Mouse (Mus musculus): ENCODE data around the gene Rplp0.
A peak's percentile ranks its signal among the peaks of the same experiment; 100 is the strongest.
"Not testable (repeated sequence)": the region's sequence is repeated elsewhere in the genome, so short reads cannot be mapped to it uniquely, and the experiment has no call there.

The Rplp0 gene

DNA sequence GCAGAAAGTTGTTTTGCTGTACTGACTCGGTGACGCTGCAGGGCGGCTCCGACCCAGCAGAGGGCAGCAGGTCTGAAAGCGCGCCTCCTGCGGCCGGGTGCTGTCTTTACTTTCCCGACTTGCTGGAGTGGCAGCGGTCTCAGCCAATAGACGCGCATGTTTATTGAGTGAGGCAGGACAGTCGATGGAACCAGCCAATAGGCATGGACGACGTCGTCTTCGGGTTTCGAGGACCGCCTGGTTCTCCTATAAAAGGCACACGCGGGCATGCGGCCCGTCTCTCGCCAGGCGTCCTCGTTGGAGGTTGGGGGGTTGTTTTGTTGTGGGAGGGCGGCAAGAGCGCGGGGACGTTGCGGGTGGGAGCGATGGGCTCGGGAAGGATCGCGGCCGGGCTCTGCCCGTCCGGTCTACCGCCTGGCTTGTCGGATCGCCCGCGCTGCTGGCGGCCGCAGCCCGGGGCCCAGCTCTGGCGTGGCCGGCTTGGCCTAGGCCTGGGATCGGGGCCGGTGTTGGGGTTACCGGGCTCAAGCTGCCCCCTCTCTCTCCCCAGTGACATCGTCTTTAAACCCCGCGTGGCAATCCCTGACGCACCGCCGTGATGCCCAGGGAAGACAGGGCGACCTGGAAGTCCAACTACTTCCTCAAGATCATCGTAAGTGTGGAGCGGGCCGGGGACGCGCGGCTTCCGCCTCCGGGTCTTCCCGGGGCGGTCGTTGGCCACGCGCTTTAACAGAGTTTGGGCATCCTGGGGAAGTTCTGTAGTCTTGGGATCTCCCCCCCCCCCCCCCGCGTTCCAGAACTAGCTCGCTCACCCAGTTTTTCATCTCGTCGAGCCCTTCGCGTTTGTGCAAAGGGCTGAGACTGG is at the start of gene Rplp0:
Rplp0 (plus strand) TSS at position 231 of the 865 bp plus-strand sequence.
- peak; percentile 99 for DNase-seq (ENCODE audit: low spot score)

DNA sequence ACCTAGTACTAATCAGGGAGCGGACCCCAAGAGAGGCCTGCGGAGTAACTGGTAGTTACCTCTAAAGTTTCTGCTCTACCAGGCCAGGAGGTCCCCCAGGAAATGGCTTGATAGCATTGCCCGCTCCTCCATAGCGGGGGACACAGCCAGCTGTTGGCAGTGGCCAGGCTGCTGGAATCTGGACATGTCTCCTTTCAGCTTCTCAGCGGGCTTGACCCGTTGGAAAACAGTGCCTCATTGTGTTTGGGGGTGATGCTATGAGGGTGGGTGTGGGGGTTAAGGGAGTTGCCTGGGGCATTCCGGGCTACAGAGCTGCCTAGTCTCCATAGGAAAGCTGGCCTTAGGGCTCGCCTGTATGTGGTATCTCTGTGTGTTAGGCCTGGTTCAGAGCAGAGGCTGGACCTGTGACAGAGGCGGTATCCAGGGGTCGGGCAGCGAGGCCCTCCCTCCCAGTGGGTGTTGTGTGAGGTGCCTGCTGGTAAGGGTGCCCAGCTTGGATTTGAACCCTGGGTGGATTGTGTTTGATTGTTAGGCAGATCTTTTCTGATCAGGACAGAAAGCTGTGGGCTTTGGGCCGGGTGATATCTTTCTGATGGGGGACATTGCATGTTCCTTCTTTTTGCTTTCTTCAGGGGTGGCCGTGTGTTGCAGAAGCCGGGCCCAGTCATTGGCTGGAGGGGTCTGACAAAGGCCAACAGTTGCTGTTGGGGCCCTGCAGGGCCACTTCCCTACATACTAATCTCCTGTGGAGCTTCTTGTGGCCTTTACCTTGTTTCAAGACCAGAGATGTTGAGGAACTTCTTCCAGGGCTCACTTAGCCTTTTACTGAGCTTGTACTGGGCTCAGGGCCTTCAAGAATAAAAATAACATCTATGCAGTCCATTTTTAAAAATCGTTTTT is 49.2 kb upstream of the Rplp0 start:
- DNase-seq (ENCODE audit: low spot score): no peak

DNA sequence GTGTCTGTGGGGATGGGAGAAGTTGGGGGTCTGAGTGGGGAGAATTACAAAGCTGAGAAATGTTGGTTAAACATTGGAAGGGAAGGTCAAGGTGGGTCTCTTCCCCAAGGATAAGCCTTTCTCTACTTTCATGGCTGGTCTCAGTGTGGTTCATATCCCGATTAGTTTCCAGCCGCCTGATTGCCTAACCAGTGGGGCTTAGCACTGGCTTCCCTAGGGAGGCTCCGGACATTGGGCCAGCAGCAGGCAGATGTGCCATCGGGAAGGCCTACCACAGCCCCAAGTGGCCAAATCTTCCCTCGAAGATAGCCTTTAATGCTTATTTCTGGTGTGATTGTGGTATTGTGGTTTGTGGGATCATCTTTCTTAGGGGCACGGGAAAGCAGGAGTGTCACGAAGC is 46.9 kb upstream of the Rplp0 start:
- no peak for DNase-seq (ENCODE audit: low spot score)

DNA sequence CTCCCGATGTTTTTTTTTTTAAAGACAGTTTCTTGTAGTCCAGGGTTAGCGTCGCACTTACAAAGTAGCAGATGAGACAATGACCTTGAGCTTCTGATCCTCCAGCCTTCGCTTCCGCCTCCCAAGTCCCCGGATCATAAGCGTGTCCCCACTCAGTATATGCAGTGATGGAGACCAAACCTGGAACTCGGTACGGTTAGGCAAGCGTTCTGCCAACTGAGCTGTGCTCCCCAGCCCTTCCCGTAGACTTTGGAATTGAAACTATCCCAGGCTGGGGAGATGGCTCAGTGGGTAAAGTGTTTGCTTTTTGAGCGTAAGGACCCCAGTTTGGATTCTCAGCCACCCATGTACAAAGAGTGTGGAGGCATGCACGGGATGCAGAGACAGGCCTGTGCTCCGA is 46.0 kb upstream of the Rplp0 start:
- DNase-seq (ENCODE audit: low spot score): no peak

DNA sequence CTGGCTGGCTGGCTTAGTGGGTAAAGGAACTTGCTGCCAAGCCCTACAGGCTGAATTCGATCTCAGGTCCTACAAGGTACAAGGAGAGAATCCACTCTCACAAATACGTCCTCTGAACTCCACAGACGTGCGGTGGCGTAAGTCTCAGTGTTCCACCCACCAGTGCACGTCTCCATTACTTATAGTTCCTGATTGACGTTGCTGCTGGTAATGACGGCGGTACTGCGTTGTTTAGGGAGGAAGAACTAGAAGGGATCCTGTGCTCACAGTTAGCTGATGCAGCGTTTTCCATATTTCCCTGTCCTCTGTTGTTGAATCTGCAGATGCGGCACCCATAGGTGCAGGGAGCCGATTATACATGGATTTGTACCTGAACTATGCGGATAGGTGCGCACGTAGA is 45.5 kb upstream of the Rplp0 start:
- no peak for DNase-seq (ENCODE audit: low spot score)

DNA sequence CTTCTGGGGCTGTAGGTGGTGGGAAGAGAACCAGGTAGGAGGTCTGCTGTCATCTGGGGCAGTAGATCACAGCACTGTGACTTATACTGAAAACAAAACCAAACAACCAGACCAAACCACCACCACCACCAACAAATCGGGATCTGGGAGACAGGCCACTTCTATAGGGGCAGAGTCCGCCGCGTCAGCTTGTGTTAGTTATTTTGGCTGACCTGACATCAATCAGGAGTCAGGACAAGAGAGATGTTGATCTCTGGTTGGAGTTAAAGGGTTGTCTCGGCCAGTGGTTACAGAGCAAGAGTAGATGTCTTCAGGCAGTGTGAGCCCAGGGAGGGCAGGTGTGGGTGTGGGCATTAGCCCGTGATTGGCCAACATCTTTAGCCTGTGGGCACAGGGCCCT is 44.9 kb upstream of the Rplp0 start:
- no peak for DNase-seq (ENCODE audit: low spot score)

DNA sequence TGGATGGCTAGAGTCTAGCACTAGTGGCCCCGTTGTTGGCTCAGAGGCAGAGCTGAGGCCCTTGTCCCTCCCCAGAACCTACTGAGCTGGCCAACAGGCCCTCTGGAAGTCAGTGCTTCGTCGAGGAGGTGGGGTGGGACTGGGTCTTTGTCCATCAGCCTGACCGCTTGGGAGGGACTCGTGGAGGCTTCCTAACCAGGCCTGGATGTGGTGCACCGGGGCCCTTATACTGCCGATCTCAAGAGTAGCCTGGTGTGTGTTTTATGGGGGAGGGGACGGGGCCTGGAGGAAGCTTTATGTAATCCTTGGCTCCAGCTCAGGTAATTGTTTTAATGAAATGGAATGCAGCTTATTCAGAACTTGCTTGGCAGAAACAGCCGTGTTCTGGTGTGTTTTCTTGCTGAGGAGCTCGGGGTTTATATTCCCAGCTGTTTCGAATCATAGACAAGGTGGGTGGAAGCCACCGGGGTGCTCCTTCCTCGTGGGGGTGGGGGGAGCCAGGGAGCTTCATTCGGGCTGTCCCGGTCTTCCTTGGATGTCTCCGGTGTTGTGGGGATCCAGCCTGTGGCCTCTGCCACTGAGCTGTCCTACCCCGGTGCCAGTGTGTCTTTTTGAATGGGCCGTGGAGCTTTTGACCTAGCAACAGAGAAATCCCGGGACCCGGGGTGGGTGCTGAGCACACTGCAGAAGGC is 44.2 kb upstream of the Rplp0 start:
- DNase-seq (ENCODE audit: low spot score): no peak

DNA sequence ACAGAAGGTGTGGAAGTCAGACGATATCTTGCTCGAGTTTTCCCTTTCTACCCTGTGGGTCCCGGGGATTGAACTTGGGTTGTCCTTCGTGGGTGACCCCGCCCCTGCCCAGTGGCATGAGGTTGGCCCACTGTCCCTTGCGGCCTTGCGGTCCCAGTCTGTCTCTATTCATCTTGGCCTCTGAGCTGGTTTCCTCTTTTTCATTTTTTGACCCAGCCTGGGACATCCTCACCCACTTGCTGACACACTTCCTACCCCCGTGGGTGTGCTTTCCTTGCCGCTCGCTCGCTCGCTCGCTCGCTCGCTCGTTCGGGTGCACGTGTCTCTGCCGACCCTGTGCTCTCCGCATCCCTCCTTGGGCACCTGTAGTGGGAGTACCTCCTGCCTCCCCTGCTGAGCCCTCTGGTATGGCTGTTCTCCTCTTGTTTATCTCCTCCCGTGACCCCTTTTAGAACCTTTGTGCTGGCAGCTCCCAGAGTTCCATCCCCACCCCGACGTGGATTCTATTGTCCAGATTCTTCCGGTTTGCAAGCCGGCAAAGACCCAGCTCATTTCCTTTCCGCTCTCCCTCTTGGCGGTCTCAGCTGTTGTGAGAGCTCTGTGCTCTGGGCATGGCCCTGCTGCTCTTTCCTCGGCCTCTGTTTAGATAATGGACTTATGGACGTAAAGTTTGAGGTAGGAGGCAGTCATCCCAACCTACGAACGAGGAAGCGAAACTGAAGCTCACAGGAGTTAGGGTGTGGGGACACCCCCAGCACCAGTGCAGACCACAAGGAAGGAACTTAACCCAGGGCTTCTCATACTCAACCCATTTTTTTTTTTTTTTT is 43.0 kb upstream of the Rplp0 start:
- DNase-seq (ENCODE audit: low spot score): no peak

DNA sequence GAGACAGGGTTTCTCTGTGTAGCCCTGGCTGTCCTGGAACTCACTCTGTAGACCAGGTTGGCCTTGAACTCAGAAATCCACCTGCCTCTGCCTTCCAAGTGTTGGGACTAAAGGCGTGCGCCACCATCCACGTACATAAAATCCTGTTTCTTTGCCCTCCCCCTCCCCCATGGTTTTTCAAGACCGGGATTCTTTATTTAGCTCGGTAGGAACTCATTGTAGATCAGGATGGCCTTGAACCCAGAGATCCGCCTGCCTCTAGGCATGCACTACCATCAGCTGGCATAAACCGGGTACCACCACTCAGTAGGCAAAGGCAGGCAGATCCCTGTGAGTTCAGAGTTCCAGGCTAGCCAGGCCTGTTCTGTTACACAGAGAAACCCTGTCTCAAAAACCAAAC is 42.4 kb upstream of the Rplp0 start:
- no peak for DNase-seq (ENCODE audit: low spot score)

DNA sequence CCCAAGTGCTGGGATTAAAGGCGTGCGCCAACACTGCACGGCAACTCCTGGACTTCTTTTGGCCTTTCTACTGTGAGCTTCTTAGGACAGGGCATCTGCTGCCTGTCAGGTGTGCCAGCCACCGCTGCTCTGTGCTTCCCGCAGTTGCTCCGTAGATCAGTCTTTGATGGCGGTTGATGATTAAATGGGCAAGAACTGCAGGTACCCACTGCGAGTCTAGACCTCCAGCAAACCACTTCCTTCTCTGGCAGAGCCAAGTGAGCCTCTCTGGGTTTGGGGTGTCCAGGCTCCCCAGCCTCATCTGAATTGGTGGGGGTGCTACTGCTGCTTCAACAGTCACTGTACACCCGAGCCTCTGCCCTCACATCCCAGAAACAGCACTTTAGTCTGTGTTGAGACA is 41.8 kb upstream of the Rplp0 start:
- no peak for DNase-seq (ENCODE audit: low spot score)

DNA sequence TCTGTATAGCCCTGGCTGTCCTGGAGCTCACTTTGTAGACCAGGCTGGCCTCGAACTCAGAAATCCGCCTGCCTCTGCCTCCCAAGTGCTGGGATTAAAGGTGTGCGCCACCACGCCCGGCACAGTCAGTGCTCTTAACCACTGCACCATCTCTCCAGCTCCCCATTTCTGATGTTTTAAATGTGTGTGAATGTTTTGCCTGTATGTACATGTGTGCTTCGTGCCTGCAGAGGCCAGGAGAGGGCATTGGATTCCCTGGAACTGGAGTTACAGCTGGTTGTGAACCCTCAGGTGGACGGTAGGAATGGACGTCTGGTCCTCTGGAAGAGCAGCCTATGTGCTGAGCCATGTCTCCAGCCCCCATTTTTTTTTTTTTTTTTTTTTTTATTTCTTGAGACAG is 41.1 kb upstream of the Rplp0 start:
- DNase-seq (ENCODE audit: low spot score): not testable (repeated sequence)

DNA sequence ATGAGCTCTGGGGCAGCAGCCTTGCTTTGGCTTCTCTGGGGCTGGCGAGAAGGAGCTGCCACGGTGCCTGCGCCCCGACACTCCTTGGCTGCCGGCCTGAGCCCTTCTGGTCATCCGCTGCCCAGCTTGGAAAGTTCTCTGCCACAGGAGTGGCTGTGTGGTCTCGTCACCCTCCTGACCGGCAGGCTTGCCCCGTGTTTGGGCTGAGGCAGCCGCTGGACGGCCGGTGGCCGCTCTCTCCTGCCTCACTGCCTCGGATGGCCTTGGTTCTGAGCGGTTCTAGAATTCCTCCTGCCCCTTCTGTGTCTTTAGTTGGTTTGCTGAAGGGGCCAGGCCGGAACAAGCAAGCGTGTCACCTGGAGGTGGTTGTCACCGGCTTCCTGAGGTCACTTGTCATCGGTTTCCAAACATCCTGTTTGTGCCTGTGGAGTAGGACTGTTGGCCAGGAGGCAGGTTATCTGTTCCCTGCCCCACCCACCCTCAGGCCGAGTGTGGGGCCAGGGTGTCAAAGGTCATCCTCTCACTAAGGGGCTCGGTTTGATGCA is 38.9 kb upstream of the Rplp0 start:
- no peak for DNase-seq (ENCODE audit: low spot score)

DNA sequence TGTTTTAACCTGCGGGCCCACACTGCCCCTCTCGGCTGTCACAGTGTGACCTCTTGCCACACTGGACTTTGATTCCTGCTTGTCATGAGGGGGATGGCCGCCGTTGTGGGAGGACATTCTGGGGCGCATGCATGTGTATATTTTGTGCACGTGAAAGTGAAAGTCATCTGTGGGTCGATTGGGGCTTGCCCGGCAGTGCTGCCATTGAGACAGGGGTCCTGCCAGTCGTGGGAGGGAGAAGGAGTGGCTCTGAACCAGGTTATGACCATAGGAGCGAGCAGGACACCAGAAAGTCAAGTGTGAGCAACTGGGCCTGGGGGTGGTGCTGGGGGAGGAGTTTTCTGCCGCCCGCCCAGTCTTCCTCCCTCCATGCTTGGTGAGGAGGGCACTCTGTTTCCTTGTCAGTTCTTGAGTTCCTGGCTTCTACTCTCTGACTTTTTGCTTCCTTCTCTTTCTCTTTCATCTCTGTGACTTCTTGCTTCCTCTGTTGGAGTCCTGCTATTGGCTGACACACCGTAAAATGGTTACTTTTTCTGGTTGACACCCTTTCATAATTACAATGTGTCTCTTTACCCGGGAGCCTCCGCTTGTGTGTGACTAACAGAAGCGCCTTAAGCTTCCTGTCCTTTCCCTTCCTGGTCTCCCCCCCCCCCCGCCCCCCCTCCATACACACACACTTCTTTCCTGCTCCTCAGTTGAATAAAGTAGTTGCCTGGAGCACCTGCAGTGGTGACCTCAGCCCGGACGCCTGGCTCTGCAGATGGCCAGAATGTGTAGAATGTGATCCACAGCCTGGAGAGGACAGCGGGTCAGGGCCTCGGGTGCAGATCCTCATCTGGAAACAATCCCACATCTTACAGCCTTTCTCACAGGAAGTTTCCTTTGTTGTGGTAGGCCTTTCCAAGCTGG is 37.5 kb upstream of the Rplp0 start:
- DNase-seq (ENCODE audit: low spot score): no peak

DNA sequence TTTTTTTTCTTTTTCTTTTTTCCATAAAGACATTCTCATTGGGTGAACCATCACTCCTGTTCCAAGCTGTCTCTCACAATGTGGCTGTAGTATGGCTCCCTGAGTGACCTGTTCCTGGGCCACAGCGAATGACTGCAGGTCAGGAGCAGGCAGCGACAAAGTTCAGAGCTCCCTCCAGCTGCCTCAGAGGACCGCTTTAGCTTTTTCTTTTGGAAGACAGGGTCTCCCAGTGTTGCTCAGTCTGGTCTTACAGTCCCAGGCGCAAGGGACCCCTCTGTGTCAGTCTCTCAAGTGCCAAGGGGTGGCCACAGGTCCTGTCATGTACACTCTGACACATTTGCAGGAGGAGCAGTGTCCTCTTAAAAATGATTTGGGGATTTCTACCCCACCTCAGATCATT is 36.7 kb upstream of the Rplp0 start:
- DNase-seq (ENCODE audit: low spot score): no peak

DNA sequence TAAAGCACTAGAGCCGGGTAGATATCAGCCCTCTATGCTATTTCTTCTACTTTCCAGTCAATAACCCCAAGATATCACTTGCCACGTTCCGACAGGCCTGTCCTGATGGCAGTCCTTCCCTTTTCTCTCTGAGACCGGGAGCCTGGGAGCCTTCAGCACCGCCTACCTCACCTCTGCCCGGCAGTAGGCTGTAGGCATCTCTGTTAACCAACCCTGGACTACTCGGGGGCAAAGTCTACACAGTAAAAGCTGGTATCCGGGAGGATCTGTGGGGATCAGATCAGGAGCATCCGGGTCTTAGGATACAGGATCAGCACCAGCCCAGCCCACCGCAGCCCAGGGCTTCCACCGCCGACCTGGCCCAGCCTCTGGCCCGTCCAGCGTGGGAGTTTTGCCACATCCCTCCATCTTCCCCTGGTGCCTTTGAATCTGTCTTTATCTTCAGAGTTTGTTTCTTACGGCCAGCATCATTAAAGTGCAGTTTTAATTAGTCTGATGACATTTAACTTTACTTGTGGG is 36.2 kb upstream of the Rplp0 start:
- no peak for DNase-seq (ENCODE audit: low spot score)

DNA sequence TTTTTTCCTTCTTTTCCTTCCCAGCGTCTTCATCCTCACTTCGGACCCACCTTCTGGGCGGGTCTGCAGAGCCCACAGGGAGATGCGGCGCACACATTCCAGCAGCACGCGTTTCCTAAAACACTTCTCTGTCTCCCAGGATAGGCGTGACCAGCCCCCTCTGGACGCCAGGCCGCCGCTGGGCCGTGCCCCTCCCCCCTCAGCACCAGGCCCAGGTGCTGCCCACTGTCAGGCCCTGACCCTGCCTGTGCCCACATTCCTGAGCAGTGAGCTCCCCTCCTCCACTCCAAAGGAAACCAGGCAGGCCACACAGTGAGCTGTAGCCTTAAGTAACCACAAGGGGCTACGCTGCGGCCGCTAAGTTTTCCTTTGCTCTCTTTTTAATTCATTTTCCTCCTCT is 35.3 kb upstream of the Rplp0 start:
- no peak for DNase-seq (ENCODE audit: low spot score)

DNA sequence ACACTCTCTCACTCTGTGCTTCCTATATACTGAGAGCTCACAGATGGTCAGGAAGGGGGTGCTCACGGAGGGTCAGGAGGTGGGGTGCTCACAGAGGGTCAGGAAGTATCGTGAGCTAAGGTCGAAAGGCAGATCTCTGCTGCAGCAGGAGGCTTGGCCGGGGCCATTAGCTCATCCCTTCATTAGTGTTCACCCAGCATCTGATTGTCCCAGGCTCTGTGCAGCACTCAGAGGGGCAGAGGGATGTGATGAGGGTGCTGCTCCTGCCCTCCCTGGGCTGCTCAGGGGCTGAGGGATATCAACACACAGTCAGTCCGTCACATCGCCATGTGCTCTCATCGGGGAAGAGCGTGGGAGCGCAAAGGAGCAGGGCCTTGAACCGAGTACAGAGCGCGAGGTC is 34.8 kb upstream of the Rplp0 start:
- DNase-seq (ENCODE audit: low spot score): no peak

DNA sequence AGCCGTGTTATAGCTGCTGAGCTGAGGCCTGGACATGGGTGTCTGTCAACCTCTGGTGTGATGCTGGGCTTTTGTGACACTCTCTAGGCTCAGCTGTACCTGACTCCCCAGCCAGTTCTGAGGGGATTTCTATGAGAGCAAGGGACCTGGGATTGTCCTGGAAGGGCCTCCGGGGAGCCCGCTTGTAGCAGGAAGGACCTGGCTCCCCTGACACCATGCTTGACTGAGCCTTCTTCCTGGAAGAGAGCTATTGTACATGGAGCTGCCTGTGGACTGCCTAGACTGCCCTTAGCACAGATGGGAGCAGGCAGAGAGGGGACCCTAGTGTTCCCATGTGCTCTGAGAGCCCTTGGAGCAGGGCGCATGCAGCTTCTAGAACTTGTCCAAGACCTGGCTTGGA is 33.9 kb upstream of the Rplp0 start:
- DNase-seq (ENCODE audit: low spot score): no peak

DNA sequence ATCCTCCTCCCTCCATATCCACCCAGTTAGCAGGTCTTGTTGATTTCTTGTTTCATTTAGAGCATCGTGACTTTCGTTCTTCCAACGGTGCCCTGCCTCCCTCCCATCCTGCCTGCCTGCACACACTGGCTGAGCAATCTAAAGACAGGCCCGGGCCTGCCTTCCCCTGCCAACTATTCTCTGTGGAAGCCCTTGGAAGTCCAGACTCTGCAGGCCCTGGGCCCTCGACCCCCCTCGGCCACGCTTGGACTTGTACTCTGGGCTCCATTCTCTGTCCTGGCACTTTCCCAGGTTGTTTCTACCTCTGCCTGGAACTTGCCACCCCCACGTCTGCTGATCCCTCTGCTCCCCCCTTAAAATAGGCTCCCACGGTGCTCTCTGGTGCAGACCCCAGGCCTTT is 33.3 kb upstream of the Rplp0 start:
- DNase-seq (ENCODE audit: low spot score): no peak

Measured in left cerebral cortex, adult 11 months (tissue).